Mouse (Mus musculus) common myeloid progenitor, adult 5-6 weeks (primary cell): Measurements from ENCODE around the gene Ggn. TPM values are rescaled to one million over a fixed set of nuclear protein-coding genes. Genes with fewer than 3 reads are reported as not detected.
"Not testable (repeated sequence)": the region's sequence is repeated elsewhere in the genome, so short reads cannot be mapped to it uniquely, and the experiment has no call there.

Experiments used
- ATAC-seq: replicated peaks from 2 replicates; pipeline ENCODE4 v1.8.0; 2016; ENCODE audit warnings: low read depth, mild to moderate bottlenecking, moderate TSS enrichment, inconsistent platforms; ENCODE audit not compliant: poor library complexity, severe bottlenecking
- total RNA-seq: library from RNA; stranded (forward); fragments of 200-1000, 187-1606 nt; gene quantifications from 2 replicates; pipeline ENCODE4 v1.2.3, GENCODE M21; 2017

Gene Ggn
- total RNA-seq, 1 experiment from 2014 or later = 1.6 TPM

- ATAC-seq = peak; percentile 96
Observed at GRCm38 (mm10) chr7:29155838-29156782, 13.9 kb upstream of the Ggn start, which contains the start of gene Fam98c. Fam98c (minus strand) TSS chr7:29156234.

DNA sequence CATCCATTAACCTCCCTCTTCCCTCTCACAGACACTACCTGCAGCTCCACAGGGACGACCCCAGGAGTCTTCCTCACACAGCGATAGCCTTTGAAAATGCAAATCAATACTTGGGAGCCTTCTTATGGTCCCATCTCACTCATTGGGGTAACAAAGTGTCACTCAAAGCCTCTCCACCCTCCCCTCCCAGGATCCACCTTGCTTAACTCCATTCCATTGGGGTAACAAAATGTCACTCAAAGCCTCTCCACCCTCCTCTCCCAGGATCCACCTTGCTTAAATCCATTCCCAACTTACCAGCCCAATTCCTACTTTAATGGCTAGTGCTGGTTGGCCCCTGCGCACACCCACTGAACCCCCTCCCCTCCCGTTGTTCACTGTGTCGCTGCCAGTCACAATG lies 11.7 kb upstream of the Ggn start:
- ATAC-seq = no peak

GRCm38 (mm10) chr7:29162294-29162693 lies 7.7 kb upstream of the Ggn start:
- no peak for ATAC-seq

DNA sequence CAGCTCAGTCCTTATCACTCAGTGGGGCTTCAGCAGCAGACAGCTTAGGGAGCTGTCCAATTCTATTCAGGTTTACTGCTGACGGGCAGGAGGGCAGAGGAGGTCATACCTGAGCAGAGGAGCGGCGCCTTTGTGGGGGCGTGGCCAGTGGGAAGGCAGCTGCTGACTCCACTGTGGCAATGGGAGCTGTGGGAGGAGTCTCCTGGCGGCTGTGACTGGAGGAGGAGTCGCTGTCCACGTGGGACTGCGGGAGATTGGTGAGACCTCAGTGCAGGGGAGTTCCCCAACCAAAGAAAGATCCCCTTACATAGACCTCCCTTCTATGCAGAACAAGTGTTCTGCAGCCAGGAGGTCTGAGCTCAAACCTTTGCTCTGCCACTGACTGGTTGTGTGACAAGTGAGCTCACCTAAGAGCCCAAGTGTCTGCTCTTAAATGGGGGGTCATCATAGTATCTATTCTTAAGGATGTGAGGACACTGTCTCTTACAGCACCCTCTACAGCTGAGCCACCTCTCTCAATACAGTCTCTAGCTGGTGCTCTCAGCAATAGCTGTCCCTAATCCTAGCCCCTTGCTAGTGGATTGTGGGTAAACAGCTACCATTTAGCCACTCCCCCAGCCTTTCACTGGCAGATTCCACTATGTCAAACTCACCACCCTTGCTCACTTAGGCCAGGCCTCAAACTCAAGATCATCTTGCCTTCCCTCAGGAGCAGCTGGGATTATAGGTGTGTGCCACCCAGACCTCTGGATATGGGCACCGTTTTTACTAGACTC lies 7.1 kb upstream of the Ggn start:
- ATAC-seq = peak; percentile 97

- ATAC-seq = no peak
Observed at GRCm38 (mm10) chr7:29167656-29168055, 2.4 kb upstream of the Ggn start.

DNA sequence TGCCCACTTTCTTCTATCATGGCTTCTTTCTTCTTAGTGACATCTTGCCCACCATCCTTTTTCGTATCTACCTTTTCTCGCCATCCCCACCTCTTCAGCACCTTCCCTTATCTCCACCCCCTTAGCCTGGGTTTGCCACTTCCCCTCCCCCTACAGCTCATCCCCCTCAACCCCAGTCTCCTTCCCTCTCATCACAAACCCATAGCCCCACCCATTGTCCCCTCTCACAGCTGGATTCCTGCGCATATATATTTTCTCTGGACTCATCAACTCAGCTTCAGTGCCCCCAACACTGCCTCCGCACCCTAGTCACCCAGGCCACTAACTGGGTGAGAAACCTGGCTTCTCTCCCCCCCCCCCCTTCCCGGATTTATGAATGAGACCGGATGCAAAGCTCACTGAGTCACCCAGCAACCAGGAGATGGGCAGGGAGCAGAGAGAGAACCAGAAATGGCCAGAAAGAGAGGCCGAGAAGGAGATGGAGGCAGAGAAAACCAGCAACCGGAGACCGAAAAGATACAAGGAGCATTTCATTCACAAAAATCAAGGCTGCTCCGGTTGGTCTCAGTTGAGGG lies 1.8 kb upstream of the Ggn start:
- ATAC-seq = no peak

- no peak for ATAC-seq
Observed at GRCm38 (mm10) chr7:29168791-29169230, 1.2 kb upstream of the Ggn start.

DNA sequence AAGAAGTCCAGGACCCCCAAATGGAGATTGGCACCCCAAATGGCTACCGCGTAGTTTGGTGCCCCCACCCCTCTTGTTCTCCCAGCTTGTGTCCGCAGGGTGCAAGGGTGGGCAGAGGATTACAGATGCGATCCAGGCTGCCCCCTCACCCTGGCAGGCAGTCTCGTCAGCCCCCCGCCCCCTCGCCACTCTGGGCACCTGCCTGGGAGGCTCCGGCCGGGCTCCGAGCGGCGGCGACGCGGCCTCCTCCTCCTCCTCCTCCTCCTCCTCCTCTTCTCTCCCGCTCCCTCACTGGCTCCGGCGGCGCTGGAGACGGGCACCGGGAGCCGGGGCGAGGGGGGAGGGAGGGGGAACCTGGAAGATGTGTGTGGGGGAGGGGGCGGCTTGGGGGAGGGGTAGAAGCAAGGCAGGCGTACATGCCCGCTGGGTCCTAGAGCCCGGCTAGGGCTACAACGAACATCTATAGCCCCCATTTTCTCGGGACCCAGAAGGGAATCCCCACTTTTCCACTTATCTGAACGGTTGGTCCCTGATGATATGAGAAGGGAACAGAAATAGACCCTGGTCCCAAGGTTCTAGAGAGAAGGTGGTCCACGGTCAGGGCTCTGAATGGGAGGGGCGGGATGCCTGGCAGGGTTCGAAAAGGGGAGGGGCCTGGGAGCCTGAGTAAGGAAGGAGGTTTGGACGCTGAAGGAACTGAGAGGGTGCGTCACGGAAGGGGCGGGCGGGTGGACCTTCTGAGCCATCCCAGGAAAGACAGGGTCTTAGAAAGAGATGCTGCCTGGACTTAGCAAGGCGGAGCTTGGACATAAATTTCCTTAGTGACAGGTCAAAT lies 562 bp upstream of the Ggn start:
- ATAC-seq = peak; percentile 69

- peak; percentile 30 for ATAC-seq
Observed at GRCm38 (mm10) chr7:29170755-29171561, 948 bp downstream of the Ggn start.

- ATAC-seq = no peak
Observed at GRCm38 (mm10) chr7:29171562-29172097, 1.6 kb downstream of the Ggn start.

GRCm38 (mm10) chr7:29172390-29173016 lies 2.5 kb downstream of the Ggn start:
- ATAC-seq = no peak

DNA sequence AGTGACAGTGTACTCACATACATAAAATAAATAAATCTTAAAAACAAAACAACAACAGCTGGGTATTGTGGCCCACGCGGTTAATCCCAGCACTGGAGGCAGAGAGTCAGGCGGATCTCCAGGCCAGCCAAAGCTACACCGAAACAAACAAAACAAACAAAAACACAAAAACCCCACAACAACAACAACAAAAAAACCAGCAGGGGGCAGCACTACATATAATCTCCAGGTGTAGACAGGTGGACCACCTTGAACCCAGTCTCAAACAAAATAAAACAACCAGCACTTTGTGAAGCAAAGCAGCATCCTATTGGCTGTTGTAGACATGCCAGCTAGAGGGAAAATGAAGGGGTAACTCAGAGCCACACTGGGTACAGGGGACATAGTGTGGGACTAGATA lies 8.1 kb downstream of the Ggn start:
- ATAC-seq = no peak

DNA sequence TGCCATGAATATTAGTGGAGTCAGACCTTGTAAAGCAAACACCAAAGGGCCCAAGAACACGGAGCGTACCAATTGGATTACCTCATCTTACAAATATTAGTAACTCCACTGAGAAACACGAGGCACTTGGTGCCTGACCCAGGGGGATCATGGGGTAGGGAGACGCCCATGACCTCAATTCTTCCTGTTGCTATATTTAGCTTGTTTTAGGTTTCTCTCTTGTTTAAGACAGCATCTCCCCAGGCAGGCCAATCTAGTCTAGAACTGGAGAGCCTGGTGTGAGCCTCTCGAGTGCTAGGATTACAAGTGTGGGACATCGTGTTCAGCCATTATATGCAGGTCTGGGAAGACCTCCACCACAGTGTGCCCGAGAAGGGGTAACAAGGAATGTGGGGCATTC lies 9.3 kb downstream of the Ggn start:
- peak; percentile 17; the same call in 1 of the 2 replicates for ATAC-seq

GRCm38 (mm10) chr7:29180077-29180853 lies 10.3 kb downstream of the Ggn start, which contains the start of gene Psmd8:
Psmd8 (minus strand) TSS chr7:29180701.
- peak; percentile 98 for ATAC-seq

DNA sequence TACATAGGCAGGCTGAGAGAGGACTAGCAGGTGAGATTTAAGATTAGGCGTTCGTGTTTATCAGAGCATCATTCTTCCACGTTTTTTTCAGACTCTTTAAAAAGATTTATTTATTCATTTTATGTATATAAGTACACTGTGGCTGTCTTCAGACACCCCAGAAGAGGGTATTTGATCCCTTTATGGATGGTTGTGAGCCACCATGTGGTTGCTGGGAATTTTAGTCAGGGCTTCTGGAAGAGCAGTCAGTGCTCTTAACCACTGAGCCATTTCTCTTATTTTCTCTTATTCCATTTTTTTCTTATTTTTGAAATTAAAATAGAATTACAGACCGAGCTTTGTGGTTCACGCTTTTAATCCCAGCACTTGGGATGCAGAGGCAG lies 10.8 kb downstream of the Ggn start:
- no peak for ATAC-seq

GRCm38 (mm10) chr7:29181323-29181722 lies 11.3 kb downstream of the Ggn start:
- ATAC-seq = not testable (repeated sequence)

GRCm38 (mm10) chr7:29194230-29194629 lies 24.2 kb downstream of the Ggn start:
- not testable (repeated sequence) for ATAC-seq
